Comparison of ENCODE assay signal across 8 mouse cellular contexts in genomic region chr4:120287290-120288111, GRCm38 (mm10). TPM values are rescaled to one million over a fixed set of nuclear protein-coding genes. Genes with fewer than 3 reads are reported as not detected.
DNase-seq lines count a peak whose midpoint lies in the region; ATAC-seq and TF ChIP-seq lines count a peak whose summit lies in the region.

Foxo6 (minus strand) TSS chr4:120287349.

- peak; percentile 97 to 98 for DNase-seq in gastrocnemius, adult 8-10 months (ENCODE audit: low spot score in 2 of 2)
- peak; percentile 60 for DNase-seq in hindlimb bud, embryonic 11.5 days (ENCODE audit: extremely low spot score, low read depth, low spot score)
- DNase-seq in left cerebral cortex, adult 8-10 months (ENCODE audit: low spot score in 2 of 2) = peak; percentile 96
- DNase-seq in right cerebral cortex, postnatal 14 days = peak; percentile 92
- DNase-seq in urinary bladder, postnatal 36 days (ENCODE audit: low spot score in 2 of 2) = peak; percentile 95 to 96

- TF ChIP-seq POLR2A in cortical plate, adult 2 months (IDR thresholded peaks at IDR 0.05; ENCODE audit: extremely low read depth, insufficient read depth, low read length) = no peak

- peak; percentile 41 for TF ChIP-seq CTCF in cortical plate, adult 2 months (IDR thresholded peaks at IDR 0.05; ENCODE audit: extremely low read depth, insufficient read depth, low read length)

- peak; percentile 89 for ATAC-seq in activated CD4-positive, CD25-positive, alpha-beta regulatory T cell, adult 4 months
- ATAC-seq in megakaryocyte progenitor cell, adult 5-6 weeks (replicated peaks; ENCODE audit: poor library complexity) = peak; percentile 82

- peak within 1 kb of the TSS; percentile 17; the same call in 1 of the 2 replicates for H3K27ac ChIP-seq in cortical plate, adult 2 months (ENCODE audit: insufficient read depth, low read length)

- peaks cover 4% of the 10 kb centered on the region for H3K4me1 ChIP-seq in cortical plate, adult 2 months (ENCODE audit: control insufficient read depth, insufficient read depth, low read length)

- H3K4me3 ChIP-seq in cortical plate, adult 2 months (ENCODE audit: insufficient read depth, low read length) = peak within 1 kb of the TSS; percentile 81

RNA-seq across cellular contexts. Expression of gene Foxo6, which starts in this region (rescaled TPM):
- not detected for polyA plus RNA-seq in activated CD4-positive, CD25-positive, alpha-beta regulatory T cell, adult 4 months (2017; shearing (Covaris generic))
- polyA plus RNA-seq in cortical plate, adult 2 months (2012; rRNA removed) = 8.5 and 9.5 TPM in 2 replicates
- 1 to 10 TPM; 2.8 to 4.6 (median 3.9) TPM for total RNA-seq in gastrocnemius, adult 8-10 months (2022)
- 10 to 100 TPM; 12.3 to 15.1 (median 13.7) TPM for total RNA-seq in left cerebral cortex, adult 8-10 months (2022)
- total RNA-seq in megakaryocyte progenitor cell, adult 5-6 weeks (2015) = not detected in 2 replicates
- not detected in 2 replicates for total RNA-seq in megakaryocyte progenitor cell, adult 5-6 weeks (2017)

Comparison
In these comparisons a context has a peak if more than half of its experiments do, and no peak if none do; other contexts are left out.
1. Peak in every context shown above with its lines: DNase-seq, ATAC-seq, H3K4me3 ChIP-seq and H3K27ac ChIP-seq.
2. Peak in ATAC-seq in activated CD4-positive, CD25-positive, alpha-beta regulatory T cell, adult 4 months; RNA of the gene not detected or under 1 TPM.
3. Peak in ATAC-seq in megakaryocyte progenitor cell, adult 5-6 weeks; RNA of the gene not detected or under 1 TPM.